Mouse (Mus musculus): ENCODE results near the gene Rtkn2.

The Rtkn2 gene

DNA sequence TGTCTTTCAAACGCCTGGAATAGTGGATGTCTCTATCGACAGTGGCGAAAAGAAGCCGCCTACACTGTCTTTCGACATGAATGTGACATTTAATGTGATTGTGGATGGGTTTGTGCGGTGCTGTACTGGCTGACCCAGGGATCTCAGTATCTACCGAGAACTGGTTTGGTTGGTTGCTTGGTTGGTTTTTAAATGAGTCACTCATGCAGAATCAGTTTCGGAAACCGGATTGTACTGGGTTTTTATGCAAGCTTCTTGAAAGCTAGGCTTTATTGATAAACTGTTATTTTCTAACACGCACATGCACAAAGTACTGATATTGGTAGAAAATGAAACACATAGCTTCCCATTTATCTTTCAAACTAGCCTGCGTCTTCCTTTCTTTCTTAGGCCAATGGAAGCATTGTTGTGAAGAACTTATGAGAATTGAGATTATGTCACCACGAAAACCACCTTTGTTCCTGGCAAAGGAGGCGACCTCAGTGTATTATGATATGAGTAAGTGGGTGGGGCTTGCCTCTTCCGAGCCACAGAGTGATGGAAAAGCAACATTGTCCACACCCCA lies 60.4 kb downstream of the Rtkn2 start:
- DNase-seq (ENCODE audit: low read depth, low spot score) = no peak

DNA sequence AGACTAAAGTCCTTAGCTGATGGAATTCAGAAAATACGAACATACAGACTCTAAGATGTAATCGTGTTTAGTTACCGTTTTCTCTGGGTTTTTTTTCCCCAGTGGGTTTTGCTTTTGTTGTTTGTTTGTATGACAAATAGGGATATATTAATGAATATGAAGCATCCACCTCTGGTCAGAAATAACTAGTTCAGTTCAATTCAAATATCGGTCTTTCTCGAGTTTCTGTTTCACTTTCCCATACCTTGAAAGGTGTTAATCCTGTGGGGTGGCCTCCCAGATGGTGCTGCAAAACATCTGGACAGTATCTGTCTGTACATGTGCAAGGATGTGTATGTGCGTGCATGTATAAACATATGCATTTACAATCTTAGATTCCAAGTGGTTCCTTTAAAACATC lies 61.0 kb downstream of the Rtkn2 start:
- DNase-seq (ENCODE audit: low read depth, low spot score) = no peak

DNA sequence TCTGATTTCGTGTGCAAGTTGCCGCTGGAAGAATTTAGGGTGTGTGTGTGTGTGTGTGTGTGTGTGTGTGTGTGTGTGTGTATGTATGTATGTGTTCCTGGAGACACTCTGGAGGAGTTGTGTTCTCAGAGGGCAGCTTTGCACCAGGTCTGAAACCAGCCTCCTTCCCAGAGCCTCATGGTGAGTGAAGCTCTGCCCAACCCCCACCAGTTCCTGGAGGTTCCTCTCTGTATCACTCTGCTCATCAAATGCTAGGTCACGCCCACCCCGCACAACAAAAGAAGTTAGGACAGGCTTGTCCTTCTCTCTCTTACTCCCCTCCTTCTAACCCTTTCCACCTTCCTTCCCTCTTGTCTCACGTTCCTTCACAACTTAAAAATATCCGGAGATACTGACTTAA lies 64.6 kb downstream of the Rtkn2 start:
- peak; percentile 95 for DNase-seq (ENCODE audit: low read depth, low spot score)

DNA sequence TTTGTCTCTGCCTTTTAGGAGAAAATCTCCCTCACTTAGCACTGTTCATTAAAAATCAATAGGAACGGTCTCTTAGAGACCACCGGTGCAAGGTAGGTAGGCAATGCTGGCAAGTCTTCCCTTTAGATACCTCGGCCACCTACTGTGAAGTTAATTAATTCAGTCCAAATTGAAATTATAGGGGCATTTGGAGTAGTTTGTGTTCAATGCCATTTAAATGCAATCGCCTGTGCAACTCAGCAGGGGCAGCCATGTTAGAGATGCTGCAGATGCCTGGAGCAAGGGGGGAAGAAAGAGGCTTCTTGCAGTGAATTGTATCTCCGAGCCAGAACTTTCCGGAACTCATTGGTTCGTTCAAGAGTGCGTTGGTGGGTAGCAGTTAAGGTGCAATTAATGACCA lies 65.5 kb downstream of the Rtkn2 start:
- peak; percentile 79 for DNase-seq (ENCODE audit: low read depth, low spot score)

DNA sequence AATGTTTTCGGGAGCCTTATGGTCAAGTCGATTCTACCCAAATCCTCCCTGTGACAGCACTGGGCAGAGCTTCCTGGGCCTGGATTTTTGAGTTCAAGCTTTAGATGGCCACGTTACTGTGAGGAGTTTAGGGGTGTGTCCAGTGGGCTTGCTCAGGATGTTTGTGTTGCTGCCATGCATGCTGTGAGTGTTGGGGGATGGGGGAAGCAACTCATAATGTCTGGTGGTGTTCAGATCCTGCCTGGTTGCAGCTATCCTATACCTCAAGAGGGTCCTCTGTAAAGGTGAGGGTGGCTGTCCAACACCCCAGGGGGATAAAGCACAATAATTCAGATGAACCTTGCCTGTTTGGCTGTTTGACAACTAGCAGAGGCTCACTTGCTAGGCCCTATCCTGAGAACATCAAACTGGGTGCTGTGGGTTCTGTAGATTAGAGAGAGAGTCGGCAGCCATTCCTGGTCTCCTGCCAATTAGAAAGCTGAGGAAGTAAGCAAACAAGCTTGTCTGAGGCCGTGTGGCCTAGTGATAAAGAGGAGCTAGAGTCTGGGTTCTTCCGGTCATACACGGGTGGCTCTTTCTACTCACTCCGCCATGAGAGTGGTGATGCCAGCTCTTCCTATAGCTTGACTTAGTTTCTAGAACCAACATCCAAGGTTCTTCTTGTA lies 69.4 kb downstream of the Rtkn2 start:
- no peak for DNase-seq (ENCODE audit: low read depth, low spot score)

DNA sequence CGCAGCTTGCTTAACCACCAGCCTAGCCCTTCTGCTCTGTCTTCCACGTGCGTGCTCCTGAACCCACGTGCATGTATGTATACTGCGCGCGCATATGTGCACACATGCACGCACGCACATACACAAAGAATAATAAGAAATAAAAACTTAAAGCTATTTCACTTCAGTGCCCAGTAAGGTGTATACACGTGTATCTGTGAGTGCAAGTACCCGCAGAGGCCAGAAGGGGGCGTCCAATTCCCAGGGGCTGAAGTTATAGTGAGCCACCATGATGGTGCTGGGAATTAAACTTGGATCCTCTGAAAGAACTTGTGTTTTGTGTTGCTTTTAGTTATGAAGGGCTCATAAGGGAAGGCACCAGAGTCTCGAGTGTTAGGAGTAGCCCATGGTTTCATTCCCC lies 71.5 kb downstream of the Rtkn2 start:
- peak; percentile 53 for DNase-seq (ENCODE audit: low read depth, low spot score)

DNA sequence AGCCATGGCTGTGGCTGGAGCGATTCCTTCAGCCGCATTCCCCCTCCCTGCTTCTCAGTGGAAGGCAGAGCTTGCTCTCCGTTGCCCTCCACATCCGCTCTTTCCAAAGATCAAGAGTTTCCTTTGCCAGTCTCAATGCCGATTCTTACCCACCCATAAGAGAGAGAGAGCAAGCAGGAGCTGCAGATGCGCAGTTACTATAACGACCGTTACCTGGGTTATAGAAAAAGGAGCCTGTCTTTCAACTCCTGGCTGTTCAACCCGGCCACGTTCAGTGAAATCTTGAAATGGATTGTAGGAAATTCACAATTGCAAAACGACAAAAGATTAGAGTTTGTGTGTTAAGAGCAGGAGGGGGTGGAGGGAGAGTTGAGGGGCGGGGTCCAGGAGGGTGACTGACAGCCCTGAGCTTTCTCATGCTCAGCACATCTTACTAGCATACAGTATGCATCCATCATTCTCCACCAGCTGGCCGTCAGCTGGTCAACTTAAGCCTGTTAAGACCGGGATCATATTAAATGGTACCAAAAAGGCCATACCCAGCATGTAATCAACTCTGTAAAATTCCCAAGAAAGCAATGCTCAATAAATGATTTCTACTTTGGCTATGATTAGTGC lies 72.1 kb downstream of the Rtkn2 start:
- peak; percentile 19 for DNase-seq (ENCODE audit: low read depth, low spot score)

DNA sequence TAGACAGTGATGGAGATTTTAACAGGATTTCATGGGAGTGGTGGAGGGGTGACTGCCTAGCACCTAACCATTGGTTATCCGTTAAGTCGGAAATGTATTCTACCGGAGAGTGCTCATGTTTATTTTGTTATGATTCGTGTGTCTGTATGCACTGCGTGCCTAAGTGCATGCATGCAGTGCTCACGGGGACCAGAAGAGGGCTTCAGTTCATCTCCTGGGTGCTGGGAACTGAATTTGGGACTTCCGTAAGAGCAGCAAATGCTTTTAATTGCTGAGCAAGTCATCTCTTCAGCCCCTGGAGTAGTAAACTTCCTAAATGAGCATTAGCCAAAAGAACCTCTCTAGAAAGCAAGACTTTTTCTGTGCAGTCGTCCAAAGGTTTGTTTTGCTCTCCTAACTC lies 72.9 kb downstream of the Rtkn2 start:
- peak; percentile 55 for DNase-seq (ENCODE audit: low read depth, low spot score)

DNA sequence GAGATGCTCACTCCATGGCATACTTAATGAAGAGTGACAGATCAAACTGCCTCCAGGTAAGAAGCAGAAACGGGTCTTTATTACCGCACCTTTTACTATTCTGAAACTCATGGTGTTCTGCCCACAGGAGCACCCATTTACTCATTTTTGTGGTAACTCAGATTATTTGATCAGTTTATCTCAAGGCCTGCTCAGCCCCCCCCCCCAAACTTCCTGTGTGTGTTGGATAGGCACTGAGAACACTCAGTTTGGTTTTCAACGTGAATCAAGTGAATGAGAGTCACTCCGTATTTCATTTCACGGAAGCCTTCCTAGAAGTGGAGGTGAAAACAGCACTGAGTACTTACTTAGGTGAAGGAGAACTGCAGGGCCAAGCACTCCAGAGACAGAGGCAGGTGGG lies 74.8 kb downstream of the Rtkn2 start:
- DNase-seq (ENCODE audit: low read depth, low spot score) = no peak

DNA sequence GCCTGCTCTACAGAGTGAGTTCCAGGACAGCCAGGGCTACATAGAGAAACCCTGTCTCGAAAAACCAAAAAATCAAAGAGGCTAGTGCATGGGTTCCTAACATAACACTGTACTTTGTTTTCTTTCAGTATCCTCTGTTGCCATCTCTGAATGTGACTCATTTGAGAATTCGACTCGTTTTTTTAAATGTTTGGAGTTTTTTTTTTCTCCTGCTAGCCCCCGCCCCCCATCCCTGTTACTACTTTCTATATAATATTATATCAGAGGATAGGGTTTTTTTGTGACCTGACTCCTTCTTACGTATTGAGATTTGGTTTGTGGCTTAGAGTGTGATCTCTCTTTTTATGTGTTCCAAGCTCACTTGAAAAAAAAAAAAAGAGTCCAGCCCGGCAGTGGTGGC lies 75.3 kb downstream of the Rtkn2 start:
- DNase-seq (ENCODE audit: low read depth, low spot score) = no peak

DNA sequence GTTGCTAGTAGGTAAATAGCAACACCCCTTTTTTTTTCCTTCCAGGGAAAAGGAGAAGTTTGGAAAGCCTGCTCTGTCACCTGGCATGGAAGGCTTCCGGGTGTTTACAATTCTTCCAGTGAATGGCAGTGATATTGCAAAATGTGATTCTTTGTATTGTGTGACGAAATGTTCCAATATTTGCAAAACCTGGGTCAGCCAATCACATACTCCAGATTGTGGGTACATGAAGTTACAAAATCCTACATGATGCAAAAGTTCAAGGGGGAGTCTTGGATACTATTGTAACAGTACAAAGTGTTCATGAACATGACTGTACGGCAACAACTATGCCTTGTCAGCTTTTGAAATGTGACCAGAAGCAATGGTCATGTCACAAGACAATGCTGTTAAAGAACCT lies 78.5 kb downstream of the Rtkn2 start:
- no peak for DNase-seq (ENCODE audit: low read depth, low spot score)

DNA sequence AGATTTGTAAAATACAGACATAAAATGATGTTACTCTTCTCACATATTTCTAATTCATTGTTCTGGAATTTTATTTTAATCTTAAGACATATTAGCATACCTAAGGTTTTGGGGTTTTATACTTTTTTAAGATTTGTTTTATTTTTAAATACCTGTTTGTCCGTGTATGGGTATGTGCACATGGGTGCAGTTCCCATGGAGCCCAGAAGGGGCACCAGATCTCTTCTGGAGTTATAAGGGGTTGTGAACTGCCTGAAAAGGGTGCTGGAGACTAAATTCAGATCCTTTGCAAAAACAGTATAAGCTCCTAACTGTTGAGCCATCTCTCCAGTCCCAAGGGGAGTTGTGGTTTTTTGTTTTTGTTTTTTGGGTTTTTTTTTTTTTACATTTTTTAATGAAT lies 79.0 kb downstream of the Rtkn2 start:
- peak; percentile 41 for DNase-seq (ENCODE audit: low read depth, low spot score)

DNA sequence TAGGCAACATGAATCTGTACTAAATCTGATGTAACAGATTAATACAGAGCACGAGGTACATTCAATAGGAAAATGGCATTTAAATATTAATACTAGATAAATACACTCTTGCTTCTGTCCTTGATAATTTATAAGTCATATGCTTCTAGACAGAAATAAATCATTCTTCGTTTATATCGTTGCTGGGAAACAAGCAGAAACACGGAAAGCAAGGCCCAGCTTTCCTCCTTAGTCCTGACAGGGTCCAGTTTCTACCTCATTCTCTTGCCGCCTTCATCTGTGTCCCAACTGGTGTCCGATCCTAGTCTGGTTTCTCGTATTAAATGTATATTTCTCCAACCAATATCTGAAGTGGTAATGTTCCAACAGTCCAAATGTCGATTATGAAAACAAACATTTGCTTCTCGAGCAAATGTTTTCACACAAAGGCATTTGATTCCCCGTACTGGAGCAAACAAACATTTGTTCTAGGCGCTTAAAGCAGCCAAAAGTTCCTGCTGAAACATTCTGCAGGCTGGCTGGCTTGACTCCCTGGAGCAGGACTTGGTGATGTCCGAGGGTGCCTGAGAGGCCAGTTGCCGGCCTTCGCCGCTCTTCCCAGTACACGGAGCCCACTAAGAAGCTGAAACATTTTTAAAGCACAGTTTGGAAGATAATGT lies 81.3 kb downstream of the Rtkn2 start:
- no peak for DNase-seq (ENCODE audit: low read depth, low spot score)

DNA sequence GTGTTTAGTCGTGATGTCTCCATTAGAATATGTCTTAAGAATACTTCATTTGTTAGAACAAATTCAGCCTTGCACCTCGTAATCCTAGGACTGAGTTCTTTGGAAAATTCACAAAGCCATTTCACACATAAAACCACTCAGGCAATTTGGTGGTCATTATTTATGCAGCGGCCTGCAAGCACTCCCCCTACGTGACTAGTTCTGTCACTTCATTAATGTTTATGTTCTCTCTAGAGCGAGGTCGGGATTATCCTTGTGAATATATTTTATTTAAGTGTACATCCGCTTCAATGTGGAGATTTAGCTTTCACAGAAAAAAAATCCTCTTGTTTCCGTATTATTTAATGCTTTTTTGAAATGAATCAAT lies 81.9 kb downstream of the Rtkn2 start:
- no peak for DNase-seq (ENCODE audit: low read depth, low spot score)

DNA sequence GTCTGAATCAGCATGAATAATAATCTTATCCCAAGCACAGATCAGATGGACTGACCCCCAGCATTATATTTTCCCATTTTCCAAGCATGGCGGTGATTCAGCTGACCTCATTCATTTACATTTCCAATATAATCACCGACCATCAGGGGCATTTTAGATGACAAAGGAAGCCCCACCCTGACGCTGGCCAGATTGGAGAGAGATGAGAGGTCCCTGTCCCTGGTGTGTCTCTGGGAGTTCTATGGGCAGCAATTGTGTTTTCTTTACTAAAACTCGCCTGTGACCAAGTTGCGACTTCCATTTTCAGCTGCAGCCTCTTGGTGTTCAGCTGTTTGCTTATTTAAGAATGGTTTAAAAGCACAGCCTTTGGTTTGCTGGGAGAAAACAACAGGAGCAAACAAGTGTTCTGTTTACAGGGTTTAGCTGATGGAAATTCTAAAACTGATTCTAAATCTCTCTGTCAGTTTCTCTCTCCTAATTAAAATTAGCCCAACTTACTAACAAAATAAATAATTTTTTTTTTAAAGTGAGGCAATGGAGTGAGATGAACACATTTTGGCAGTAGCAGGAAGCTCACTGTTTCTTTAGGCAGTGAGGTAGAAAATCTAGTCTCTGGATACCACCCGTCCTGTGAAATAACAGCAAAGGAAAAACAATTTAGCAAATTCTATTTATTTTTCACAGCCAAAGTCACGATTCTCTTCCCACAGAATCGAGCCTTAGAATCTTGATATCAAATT lies 84.6 kb downstream of the Rtkn2 start:
- no peak for DNase-seq (ENCODE audit: low read depth, low spot score)

DNA sequence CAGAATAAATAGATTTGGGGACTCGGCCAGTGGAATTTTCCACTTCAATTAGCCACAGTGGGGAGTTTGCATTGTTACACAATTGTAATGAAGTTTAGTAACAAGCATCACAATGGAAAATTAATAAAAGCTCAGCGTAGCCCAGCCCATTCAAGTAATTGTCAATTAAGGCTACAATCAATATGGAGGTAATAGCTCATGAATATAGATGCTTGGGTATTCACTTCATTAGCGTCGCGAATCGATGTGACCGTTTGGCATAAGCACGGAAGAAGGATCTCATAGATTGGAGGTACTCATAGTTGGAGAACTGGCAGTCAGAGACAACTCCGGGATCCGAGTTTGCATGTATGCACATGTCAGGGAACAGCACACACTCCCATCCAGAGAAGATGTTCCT lies 85.2 kb downstream of the Rtkn2 start:
- no peak for DNase-seq (ENCODE audit: low read depth, low spot score)

DNA sequence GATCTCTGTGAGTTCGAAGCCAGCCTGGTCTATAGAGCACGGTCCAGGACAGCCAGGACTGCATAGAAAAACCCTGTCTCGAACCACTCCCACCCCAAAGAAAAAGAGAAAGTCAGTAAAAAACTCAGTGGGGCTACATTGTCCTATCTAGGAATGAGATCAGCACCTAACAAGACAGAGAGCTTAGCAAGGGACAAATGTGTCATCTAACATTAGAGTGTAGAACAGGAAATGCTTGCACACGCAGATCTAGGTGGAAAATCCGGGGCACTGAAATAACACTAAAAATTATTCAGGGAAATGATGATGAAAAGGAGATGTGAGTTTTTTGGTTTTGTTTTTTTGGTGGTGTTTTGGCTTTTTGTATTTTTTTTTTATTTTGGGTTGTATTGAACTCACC lies 86.8 kb downstream of the Rtkn2 start:
- DNase-seq (ENCODE audit: low read depth, low spot score) = no peak

DNA sequence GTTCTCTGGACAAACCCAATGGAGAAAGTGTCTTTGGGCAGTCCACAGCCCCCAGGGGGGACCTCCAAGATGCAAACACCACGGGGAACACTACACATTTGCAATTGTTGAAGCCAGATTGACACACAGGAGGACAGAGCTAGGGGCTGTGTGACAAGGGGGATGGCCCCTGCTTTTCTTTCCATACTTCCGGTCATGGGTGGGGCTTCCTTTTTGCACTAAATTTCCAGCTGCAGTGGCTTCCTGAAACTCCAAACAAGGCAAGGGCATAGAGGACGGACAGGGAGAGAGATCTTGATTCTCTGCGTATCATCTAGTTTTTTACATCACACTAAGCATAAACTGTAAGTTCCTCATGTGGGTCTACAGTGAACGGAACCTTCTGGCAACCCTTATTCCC lies 88.6 kb downstream of the Rtkn2 start:
- DNase-seq (ENCODE audit: low read depth, low spot score) = no peak

DNA sequence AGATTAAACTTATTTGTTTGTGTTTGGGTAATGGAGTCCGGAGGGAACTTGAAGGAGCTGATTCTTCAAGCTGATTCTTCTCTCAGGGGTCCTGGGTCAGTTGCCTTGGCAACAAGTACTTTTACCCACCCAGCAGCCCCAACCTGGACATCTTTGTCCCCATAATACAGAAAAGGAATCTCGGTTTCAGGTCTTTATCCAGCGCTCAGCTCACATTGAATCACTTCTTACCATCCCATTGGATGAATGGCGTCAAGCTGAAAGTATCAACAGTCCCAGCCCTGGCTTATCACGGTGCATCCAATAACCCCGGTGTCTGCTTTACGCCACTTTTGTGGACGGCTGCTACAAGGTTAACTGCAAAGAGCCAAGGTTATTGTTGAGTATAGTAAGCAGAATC lies 89.1 kb downstream of the Rtkn2 start:
- DNase-seq (ENCODE audit: low read depth, low spot score) = no peak

DNA sequence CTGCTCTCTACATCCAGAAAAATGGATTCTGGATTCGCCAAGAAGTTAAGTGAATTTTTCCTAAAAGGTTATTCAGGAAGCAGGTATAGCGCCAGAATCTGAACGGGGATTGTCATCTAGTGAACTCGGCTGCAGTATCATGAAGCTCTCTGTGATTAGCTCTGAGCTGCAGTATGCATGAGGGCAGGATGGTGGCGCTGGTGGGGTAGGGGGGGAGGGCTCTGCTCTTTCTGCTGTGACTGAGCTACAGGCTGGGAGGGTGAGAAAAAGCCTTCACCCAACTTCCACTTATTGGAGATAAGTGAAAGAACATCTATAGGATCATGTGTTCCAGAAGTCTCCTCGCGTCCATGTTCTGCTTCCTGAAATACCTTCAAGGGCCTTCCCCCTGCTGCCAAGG lies 91.7 kb downstream of the Rtkn2 start:
- no peak for DNase-seq (ENCODE audit: low read depth, low spot score)

DNA sequence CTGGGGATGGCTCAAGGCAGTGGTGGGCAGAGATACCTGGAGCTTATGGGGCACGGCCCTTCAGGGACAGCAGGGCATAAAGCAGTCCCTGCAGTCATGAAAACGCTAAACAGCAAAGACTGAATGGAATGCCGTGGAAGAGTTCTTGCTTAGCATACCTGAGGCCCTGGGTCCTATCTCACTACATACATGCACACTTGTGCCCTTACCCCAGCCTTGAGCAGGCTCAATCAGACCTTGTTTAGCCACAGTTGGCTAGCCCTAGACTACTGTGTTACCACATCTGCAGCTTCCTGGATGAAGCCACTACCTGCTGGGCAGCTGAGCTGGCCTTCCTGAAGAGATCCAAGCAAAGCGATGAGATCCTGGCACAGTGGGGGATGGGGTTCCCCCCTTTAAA lies 93.3 kb downstream of the Rtkn2 start:
- no peak for DNase-seq (ENCODE audit: low read depth, low spot score)

DNA sequence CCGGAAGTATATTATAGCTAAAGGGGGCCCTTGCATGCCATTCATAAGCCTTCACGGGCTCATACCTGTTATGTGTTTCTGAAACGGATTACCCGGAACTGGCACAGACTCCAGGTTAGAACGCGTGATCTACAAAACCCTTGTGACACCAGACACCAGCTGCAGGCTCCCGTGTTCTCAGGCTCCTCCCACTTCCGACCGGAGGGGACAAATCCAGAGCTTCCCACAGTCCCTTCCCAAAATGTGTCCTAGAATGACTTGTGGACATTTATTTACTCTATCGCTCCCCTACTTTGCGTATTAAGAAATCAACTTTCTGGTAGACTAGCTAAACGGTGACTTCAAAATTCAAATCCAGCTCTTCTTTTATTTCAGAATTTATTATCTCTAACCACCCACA lies 94.9 kb downstream of the Rtkn2 start:
- DNase-seq (ENCODE audit: low read depth, low spot score) = peak; percentile 35
